Mouse (Mus musculus): ENCODE results near the gene Wfdc11.
A peak's percentile ranks its signal among the peaks of the same experiment; 100 is the strongest.
"Not testable (repeated sequence)": the region's sequence is repeated elsewhere in the genome, so short reads cannot be mapped to it uniquely, and the experiment has no call there.

Gene Wfdc11

DNA sequence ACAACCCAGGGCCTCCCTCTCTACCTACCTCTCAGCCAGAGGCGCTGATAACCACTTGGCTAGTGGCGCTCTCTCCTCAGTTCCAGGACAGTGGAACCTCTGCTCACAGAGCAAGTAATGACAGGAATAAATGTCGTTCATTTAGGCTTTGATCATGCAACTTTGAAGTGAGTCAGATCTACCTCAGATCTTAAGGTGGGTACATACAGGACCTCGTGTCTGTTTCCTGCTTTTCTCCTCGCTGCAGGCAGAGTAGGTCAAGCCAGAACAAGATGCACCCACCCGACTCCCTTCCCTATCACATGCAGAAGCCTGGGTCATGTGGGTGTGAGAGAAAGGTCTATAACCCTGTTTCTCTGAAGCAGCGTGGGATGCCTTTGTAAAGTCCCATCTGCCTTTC lies at the start of gene Wfdc11:
Wfdc11 (minus strand) TSS at position 101 of the 400 bp plus-strand sequence.
- DNase-seq (ENCODE audit: low read depth, low spot score): no peak

DNA sequence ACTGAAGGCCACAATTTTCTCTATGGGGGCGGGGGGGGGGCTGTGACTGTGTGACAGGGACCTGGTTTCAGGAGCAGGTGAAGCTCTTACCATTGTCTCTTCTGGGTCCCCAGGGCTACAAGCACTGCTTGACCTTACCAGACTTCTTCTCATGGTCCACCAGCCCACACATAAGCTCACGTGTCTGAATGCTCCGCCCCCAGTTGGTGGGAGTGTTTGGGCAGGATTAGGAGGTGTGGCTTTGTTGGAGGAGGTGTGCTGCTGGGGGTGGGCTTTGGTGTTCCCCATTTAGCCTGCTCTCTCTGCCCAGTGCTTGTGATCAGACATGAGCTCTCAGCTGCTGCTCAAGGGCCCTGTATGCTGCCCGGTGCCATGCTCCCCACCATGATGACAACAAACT lies 49.4 kb upstream of the Wfdc11 start:
- no peak for DNase-seq (ENCODE audit: low read depth, low spot score)

DNA sequence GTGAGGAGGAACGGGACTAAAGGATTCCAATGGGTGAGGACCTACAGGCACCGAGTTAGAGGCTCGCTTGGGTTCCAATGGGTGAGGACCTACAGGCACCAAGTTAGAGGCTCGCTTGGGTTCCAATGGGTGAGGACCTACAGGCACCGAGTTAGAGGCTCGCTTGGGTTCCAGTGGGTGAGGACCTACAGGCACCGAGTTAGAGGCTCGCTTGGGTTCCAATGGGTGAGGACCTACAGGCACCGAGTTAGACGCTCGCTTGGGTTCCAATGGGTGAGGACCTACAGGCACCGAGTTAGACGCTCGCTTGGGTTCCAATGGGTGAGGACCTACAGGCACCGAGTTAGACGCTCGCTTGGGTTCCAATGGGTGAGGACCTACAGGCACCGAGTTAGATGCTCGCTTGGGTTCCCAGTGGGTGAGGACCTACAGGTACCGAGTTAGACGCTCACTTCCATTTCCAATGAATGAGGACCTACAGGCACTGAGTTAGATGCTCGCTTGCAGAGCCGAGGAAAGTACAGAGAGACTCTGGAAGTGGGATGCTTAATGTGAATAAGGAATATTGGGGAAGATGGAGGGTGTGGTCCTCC lies 42.4 kb upstream of the Wfdc11 start:
- DNase-seq (ENCODE audit: low read depth, low spot score): not testable (repeated sequence)

GRCm38 (mm10) chr2:164715005-164715404 lies 41.1 kb upstream of the Wfdc11 start, which contains the start of gene Spint5:
TSS of gene Spint5 (plus strand) at chr2:164715305.
- no peak for DNase-seq (ENCODE audit: low read depth, low spot score)

DNA sequence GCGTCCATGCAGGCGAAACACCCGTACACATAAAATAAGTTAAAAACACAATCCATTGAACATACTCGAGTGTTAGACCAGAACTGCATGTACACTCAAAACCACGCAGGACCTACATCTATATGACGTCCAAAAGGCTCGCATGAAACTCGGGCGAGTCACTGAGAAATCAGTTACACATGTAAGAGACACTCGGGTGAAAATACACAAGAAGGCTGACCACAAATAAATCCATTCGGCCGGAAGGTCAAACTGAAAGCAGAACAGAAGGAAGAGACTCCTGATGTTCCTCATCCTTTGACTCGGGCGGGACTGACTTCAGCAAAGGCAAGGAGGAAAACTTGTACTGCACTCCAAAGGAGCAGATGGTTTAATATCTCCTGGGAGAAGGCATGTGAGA lies 32.1 kb upstream of the Wfdc11 start:
- DNase-seq (ENCODE audit: low read depth, low spot score): no peak

DNA sequence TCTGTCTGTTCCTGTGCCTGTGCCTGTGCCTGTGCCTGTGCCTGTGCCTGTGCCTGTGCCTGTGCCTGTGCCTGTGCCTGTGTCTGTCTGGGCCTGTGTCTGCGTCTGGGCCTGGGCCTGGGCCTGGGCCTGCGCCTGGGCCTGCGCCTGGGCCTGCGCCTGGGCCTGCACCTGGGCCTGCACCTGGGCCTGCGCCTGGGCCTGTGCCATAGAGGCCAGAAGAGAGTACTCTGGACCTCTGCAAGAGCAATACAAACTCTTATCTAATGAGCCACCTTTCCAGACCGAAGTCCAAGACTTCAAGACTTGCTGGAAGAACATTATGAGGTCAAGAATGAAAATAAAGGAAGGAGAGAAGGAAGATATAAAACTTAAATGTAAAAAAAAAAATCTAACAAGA lies 31.4 kb upstream of the Wfdc11 start:
- no peak for DNase-seq (ENCODE audit: low read depth, low spot score)

DNA sequence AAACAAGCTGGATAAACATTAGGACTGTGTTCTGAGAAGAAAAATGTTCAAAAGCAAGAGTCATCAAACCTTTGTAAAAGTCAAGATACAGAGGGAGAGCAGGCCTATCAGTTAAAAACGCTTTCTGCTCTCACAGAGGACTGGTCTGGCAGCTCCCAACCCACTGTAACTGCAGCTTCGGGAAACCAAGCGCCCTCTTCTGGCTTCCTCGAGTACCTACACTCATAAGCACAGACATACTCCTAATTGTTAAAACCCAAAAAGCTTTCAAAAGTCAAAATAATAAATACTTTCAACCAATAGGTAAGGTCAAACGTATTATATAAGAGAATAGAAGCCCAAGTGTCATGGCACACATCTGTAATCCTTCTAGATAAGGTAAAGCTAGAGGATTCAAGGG lies 30.3 kb upstream of the Wfdc11 start:
- no peak for DNase-seq (ENCODE audit: low read depth, low spot score)

GRCm38 (mm10) chr2:164701761-164702160 lies 27.9 kb upstream of the Wfdc11 start:
- no peak for DNase-seq (ENCODE audit: low read depth, low spot score)

GRCm38 (mm10) chr2:164700959-164701358 lies 27.1 kb upstream of the Wfdc11 start:
- no peak for DNase-seq (ENCODE audit: low read depth, low spot score)

DNA sequence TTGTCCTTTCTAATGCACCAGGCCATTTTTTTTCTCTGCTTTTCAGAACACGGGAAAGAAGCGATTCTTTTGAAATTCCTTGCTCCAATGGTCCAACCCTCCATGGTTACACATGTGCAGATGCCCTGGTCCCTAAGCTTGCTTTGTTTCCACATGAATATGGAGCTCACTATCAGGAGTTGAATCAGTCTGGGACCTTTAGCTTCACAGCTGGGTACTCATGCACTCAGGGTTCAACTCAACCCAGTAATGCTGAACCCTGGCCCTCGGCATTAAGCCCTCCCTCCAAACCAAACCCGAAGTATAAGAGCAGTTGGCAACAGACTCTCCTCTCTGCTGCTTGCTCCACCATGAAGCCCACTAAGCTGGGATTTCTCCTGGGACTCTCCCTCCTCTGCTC lies 24.3 kb upstream of the Wfdc11 start, which contains the start of gene Spint4:
Spint4 (plus strand) TSS at position 301 of the 400 bp plus-strand sequence.
- DNase-seq (ENCODE audit: low read depth, low spot score): no peak

- DNase-seq (ENCODE audit: low read depth, low spot score): no peak
These were observed 10.9 kb upstream of the Wfdc11 start, which contains the start of gene Wfdc13 for GRCm38 (mm10) chr2:164684807-164685206. TSS of gene Wfdc13 (plus strand) at chr2:164685107.

- no peak for DNase-seq (ENCODE audit: low read depth, low spot score)
These were observed 6.0 kb upstream of the Wfdc11 start for GRCm38 (mm10) chr2:164679906-164680305.

GRCm38 (mm10) chr2:164678848-164679625 lies 5.2 kb upstream of the Wfdc11 start:
- DNase-seq (ENCODE audit: low read depth, low spot score): peak; percentile 39

GRCm38 (mm10) chr2:164676916-164677685 lies 3.2 kb upstream of the Wfdc11 start:
- DNase-seq (ENCODE audit: low read depth, low spot score): no peak

GRCm38 (mm10) chr2:164676103-164676502 lies 2.2 kb upstream of the Wfdc11 start:
- DNase-seq (ENCODE audit: low read depth, low spot score): no peak

- no peak for DNase-seq (ENCODE audit: low read depth, low spot score)
These were observed 2.9 kb downstream of the Wfdc11 start for GRCm38 (mm10) chr2:164670938-164671337.

DNA sequence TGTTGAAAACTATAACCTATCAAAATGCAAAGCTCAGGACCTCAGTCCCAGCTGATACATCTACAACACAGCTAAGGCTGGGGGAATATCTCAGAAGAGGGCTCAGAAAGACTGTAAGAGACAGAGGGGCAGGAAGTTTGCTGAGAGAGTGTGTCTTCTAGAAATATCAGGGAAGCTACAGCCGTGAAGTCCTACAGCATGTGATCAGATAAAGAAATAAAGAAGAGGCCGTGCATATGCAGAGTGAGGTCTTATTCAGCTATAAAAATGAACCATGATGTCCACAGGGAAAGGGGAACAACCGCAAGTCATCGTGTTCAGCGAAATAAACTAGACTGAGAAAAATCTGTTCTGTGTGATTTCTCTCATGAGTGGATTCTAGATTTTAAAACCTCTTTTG lies 3.6 kb downstream of the Wfdc11 start:
- no peak for DNase-seq (ENCODE audit: low read depth, low spot score)

DNA sequence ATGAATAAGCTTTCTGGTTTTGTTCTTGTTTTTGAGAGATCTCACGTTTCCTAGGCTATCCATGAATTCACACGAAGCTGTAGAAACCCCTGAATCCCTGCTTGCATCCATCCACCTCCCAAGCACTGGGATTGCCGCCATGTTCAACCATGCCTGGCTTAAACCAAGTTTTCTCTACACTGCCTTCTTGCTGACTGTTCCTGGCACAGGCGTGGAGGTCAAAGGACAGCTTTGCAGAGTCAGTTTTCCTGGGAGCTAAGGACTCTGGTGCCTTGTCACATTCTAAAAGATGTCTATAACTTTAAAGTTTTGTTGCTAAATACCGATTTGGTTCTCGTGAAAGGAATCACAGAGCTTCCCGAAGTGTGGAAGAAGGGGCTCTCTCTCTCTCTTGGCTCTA lies 9.0 kb downstream of the Wfdc11 start:
- no peak for DNase-seq (ENCODE audit: low read depth, low spot score)

DNA sequence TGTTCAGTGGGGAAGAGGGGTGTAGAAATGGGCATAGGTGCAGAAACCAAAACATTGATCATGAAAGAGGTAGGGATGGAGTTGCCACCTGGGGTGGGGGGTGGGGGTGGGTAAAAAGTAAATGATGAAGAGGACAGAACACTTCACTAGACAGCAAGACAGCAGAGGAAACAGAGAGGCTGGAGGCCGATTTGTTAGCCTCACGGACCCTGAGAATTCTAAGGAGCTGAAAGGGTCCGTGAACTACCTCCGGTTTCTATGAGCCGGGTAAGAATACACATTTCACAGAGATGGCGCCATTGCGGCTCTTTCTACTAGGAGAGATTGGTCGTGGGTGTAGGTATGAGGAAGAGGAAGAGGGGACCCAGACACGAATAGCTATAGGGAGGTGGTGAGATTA lies 17.4 kb downstream of the Wfdc11 start, which contains the start of gene Wfdc9:
Wfdc9 (minus strand) TSS at position 101 of the 400 bp plus-strand sequence.
- no peak for DNase-seq (ENCODE audit: low read depth, low spot score)

- peak; percentile 3 for DNase-seq (ENCODE audit: low read depth, low spot score)
These were observed 18.0 kb downstream of the Wfdc11 start, which contains the start of gene Wfdc10 for GRCm38 (mm10) chr2:164655858-164656257. TSS of gene Wfdc10 (plus strand) at chr2:164656046.

DNA sequence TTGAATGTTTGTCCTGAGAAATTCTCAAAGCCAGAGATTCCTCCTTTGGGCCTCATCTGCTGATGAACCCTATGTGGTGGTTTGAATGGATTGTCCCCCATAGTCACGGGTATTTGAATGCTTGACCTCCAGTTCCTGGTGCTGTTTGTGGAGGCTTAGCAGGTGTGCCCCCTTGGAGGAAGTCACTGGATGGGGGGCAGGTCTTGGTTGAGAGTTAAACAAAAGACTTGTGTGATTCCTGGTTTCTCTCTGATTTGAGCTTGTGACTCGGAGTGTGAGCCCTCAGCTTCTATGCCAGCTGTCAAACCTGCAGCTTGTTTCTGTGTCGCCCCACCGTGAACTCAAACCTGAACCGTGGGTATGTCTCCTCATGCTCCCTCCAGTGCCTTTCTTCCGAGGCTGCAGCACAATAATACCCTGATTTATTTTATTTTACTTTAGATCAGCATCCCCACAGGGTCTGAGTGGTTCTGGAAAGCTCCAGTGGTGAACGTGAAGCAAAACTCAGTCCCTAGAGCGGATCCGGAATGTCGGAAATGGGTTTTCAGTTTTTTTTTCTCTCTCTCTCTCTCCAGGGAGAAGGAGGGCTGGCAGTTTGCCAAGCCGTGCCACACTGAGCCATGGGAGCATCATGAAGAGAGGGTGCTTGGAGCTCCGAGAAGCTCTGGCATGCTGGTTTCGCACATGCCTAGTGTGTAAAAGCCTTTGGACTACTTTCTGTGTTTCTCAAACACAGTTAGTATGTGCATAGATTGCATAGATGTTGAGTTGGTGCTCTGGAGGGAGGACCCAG lies 31.8 kb downstream of the Wfdc11 start:
- DNase-seq (ENCODE audit: low read depth, low spot score): no peak
